Mouse (Mus musculus): ENCODE measurements around the gene Tfpt.
A peak's percentile ranks its signal among the peaks of the same experiment; 100 is the strongest.
"Not testable (repeated sequence)": the region's sequence is repeated elsewhere in the genome, so short reads cannot be mapped to it uniquely, and the experiment has no call there.

The Tfpt gene

DNA sequence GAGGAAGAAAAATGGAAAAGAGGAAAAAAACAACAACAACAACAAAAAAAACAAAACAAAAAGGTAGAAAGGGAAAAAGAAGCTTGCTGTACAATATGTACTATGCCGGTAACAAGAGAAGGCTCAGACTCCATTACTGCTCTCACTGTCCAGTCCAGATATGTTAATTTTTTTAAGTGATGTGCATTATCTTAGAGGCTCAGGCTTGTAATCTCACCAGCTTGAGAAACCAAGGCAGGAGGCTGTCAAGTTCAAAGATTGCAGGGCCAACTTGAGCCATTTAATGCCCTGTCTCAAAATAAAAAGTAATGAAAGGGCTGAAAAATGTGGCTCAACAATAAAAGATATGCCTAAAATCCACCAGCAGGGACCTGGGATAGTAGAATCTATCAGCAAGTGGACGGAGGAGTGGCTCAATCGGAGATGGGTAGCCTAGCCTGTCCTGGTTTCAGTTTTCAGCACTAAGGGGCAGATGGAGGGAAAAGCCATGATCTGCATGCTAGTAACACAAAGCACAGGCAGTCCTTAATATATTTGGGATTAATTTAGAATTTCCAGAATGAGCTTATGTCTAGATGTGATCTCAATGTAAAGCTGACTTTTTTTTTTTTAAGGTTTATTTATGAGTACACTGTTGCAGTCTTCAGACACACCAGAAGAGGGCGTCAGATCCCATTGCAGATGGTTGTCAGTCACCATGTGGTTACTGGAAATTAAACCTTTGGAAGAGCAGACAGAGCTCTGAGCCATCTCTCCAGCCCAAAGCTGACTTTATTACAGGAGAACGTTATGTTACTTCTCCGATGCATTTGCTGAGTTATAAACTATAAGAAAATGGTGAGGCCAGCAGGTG, 13.1 kb downstream of the Tfpt start:
- peak; percentile 54 for DNase-seq

DNA sequence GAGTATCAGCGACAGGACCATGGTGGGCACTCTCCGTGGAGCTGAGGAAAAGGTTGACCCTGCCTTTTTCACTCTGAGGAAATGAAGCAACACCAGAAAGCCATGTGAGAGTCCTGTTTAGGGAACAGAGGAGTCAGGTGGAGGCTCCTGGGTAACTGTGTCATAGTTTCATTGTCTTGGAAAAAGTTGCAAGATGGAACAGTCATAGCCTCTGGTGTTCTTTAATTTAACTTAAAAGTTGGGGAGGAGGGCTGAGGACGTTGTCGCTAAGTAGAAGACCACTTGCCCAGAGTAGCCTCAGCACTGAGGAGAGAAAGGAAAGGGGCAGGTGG, 13.7 kb downstream of the Tfpt start, which contains the start of gene Oscar:
TSS of gene Oscar (minus strand) at position 101 of the 332 bp plus-strand sequence.
- no peak for DNase-seq

DNA sequence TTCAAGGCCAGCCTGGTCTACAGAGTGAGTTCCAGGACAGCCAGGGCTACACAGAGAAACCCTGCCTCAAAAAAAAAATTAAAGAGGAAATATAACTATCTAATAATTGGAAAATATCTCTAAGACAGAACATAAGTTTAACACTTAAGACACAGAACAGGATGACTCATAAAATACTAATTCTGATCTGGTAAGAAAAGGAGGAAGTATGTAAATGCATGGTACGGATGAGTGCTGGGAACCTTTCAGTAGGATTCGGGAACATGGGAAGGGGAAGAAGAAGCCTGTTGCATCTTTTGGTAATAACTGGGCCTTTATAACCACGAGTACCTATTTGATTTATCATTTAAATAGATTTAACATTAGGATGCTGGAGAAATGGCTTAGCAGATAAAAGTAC, 15.7 kb downstream of the Tfpt start:
- no peak for DNase-seq

DNA sequence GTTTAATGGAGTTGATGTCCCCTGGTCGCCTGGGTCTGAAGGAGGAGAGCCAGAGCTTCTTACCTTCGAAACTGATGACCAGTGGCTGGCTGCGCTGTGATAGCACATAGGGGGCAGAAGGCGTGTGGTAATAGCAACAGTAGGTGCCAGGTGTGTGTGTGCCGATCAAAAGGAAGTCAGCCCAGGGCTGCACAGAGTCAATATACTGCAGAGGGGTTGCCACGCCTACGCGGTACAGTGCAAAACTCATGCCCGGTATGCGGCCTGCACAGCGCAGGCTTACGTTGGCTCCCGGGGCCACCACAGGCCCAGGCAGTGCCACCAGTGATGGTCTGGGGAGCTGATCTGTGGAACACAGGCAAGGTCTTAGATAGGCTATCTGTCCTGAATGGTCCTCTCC, 18.7 kb downstream of the Tfpt start:
- DNase-seq = no peak

DNA sequence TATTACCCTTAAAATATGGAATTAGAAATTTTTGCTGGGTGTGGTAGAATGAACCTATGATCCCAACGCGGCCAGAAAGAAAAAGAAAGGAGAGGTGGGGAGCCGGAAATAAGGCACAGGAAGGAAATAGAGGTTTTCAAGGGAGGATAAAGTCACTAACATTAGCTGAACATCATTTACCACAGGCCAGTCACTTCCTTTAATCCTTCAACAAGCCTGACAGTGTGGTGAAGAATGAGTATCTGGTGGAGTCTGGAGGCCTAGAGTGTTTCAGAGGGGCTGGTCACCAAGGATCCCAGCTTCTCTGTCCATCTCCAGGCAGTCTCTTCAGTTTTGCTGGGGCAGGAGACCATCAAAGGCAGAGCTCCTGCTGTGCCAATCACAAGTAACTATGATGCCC, 19.3 kb downstream of the Tfpt start:
- no peak for DNase-seq

DNA sequence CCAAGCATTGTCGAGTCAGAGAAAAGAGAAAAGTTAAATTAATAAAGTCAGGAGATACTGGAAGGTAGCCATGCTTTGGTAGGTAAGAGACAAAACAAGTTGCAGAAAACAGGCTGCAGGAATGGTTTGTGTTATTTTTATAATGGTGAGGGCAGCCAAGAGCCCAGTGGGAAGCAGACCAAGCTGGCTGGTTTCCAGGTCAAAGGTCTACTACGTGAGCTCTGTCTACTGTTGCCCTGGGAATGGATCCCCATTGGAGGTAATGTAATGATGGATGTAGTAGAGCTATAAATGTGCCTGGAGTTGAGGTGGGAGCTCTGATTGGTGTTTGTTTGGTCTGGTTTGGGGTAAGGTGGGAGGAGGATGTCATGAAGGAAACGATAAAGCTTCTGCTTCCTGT, 20.6 kb downstream of the Tfpt start:
- DNase-seq = no peak

DNA sequence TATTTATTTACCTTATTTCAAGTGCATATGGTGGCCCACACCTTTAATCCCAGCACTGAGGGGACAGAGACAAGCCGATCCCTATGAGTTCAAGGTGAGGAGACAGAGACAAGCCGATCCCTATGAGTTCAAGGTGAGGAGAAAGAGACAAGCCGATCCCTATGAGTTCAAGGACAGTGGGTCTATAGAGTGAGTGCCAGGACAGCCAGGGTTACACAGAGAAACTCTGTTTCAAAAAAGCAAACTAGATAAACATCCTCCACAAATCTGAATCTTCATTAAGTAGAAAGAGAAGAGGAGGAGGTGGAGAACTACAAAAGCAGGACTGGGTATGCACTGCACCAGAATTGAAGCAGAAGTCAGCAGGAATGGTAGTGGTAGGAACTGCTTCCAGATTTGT, 21.1 kb downstream of the Tfpt start:
- DNase-seq = no peak

DNA sequence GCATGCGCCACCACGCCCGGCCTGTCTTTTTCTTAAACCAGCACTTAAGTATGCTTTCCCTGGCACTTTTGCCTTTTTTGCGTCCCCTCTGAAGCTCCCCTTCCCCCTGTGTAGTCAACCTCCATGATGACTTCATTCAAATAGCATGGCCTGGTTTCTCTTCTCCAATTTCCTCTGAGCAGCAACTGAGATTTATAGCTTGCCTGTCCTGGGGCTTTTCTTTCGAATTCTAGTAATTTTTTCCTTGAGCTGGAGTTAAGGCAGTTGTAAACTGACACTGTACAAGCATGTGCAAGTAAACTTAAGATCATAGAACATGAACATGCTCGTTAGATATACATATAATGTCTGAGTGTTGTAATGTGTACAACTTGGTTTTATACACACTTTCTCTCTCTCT, 22.3 kb downstream of the Tfpt start:
- DNase-seq = no peak

DNA sequence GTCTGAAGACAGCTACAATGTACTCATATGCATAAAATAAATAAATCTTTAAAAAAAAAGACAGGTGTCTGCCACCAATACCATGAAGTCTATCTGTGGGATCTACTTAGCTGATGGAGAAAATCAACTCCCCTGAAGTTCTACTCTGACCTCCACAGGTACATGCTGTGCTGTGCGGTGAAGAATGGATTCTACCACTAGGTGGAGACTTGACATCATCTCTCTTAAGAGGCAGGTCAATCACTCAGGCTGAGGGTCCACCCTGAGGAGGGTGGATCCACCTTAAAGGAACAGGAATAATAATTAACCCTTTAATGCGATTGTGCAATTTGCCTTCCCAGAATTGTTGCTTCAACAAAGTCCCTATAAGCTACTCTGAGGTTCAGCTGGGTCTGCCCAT, 22.9 kb downstream of the Tfpt start:
- no peak for DNase-seq

DNA sequence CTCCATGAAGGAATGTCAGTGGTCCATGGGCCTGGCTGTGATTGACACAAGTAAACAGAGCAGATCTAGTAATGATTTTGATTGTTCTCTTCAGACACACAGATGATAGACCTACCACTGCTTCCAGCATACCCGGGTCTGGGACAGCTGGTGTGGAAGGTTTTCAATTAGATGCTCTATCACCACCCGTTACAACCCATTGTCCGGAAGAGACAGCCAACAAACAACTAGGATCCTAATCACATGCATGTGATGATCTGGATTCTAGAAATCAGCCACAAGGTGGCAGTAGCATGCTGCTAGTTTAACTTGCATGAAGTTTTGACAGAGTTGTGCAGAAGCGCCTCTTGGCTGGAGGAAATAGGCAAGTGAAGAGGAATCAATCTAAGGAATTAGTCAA, 28.6 kb downstream of the Tfpt start:
- DNase-seq = peak; percentile 63

DNA sequence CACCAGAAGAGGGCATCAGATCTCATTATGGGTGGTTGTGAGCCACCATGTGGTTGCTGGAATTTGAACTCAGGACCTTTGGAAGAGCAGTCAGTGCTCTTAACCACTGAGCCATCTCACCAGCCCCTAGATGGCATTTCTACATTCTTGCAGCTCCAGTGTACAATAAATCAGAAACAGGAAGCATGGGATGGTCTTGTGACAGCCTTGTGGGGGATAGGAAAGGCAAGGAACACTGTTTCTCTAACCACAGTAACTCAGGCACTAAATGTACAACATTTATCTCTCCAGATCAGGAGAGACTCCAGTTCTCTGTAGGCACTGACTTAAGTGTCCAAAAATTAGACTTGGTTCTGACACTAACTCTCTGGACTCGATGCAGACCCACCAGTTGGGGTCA, 32.0 kb downstream of the Tfpt start:
- not testable (repeated sequence) for DNase-seq

DNA sequence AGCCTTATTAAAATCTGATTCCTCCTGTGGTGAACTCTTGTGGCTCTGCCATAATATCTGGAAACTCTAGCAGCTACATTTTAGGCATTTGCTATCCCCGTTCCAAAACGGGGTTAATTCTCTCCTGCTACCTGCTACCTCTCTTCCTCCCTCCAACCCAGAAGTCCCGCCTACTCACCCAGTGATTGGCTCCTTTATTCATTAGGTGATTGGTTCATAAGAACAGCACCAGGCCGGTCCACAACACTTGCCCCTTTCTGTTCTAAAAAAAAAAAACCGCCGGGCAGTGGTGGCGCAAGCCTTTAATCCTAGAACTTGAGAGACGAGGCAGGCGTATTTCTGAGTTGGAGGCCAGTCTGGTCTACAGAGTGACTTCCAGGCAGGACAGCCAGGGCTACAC, 34.6 kb downstream of the Tfpt start:
- no peak for DNase-seq

DNA sequence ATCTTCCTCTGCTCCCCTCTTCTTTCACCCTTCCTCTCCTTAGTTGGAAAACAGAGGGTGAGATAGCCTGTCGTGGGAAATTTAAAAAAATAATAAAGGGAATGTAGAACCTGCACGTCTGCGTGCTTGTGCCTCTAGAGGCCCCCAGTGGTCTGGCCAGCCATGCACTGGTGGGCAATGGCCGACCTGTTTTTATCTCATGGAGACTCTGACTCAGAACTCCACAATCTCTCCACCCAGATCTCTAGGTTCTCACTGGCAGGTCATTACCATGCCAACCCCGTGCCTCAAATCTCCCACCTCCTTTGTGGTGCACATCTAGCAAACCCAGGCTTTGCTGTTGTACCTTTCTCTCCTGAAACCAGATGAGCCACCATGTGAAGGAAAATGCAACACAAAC, 35.0 kb downstream of the Tfpt start:
- no peak for DNase-seq

DNA sequence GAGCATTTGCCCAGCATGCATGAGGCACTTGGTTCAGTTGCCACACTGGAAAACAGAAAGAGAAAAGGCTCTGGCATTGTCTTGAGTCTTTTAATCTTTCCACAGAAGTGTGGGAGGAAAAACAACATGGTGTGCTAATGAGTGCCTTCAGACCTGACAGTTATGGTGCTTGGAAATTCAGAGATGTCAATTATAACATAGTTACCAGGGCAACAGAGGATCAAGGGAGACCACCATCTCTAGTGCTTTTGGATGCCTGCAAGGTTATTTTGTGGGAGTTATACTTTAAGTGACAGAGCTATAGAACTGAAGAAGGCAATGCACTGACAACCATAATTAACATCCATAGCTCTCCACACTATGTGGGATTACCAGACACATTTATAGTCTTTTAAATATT, 35.9 kb downstream of the Tfpt start:
- DNase-seq = no peak

DNA sequence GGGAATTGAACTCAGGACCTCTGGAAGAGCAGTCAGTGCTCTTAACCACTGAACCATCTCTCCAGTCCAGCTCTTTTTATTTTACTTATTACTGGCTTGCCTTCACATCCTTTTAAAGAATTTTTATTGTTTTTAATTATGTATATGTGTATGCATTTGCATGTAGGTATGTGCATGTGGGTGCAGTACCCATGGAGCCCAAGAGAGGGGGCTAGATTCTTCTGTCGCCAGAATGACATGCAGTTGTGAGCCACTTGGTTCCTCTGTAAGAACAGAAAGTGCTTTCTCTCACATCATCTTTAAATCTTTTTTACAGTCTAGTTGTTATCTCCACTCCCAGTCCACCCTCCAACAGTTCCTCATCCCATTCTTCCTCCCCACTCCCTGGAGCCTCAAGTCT, 38.2 kb downstream of the Tfpt start:
- DNase-seq = no peak

DNA sequence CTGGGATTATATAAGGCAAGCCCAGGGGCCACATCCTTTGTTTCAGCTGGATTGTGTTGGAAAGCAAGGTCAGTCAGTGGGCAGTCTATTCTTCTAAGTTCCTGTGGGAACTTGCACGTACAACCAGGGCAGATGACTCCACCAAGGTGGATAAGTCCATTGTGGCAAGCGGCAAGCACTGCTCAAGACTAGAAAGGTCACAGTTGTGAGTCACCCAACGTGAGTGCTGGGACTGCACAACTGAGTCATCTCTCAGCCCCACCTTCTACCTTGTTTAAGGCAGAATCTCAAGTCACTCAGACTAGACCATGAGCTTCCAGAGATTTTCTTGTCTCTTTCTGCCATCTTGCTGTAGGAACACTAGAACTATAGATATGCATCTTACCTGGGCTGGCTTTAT, 39.2 kb downstream of the Tfpt start:
- DNase-seq = no peak

DNA sequence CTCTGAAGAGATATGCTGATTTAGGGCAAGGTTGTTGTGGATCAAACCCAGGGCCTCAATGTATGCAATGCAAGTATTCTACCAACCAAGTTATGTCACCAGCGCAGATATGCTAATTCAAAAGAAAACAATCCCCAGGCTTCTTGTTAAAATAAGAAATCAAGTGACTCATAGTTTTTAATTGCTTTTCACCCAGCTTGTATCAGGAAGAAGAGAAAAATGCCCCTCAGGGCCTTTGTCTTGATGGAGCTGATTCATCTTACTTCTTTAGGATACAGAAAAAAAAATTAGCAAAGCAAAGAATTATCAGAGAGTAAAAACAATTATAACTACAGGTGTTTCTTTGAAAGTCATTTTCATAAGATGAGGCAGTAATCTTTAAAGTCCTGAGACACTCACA, 42.4 kb downstream of the Tfpt start:
- DNase-seq = no peak

DNA sequence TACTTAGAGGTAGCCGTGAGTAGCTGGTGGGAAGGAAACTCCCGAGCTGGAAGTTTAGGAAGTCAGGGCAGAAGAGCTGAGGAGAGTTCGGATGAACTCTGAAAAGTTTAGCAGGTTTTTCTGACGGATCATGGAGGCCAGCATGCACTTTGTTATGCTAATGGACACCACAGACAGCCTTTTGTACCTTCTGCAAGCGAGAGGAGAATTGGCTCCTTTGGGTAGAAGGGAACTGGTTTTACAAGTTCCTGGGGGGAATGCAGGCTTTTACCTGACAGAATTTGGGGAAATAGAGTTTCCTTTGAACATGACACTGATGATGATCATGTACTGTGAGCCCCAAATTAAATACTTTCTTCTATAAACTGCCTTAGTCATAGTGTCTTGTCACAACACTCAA, 43.5 kb downstream of the Tfpt start:
- DNase-seq = no peak

DNA sequence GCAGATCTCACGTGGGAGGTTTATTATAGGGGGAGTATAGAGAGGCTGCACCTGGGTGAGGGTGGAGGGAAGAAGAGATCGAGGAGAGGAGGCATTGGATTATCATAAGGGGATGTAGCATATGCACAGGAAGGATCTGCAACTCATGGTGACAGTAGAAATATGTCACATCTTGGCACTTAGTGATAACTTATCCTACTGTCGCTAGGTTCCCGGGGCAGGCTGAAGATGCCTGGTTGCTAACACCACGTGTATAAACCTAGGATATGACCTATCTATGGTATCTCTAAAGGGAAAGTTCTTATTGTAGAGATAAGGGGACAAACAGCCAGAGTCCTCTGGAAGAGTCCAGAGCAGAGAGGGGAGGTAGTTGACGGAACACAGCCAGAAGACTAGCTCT, 44.0 kb downstream of the Tfpt start:
- no peak for DNase-seq

DNA sequence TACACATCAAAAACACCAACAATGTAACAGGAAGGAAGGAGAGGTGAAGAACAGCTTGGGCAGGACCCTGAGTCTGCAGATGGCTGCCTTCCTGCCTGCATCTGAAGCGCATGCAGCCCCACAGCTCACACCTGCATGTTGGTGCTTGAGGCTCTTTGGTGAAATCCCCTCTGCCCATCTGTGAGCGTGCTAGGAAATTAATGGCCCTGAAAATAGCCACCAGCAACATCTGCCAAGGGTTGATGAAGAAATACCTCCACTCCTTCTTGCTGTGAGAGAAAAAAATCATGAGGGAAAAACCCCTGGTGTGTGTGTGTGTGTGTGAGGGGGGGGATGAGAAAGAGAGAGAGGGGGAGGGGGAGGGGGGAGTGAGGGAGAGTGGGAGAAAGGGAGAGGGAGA, 49.7 kb downstream of the Tfpt start:
- DNase-seq = no peak

DNA sequence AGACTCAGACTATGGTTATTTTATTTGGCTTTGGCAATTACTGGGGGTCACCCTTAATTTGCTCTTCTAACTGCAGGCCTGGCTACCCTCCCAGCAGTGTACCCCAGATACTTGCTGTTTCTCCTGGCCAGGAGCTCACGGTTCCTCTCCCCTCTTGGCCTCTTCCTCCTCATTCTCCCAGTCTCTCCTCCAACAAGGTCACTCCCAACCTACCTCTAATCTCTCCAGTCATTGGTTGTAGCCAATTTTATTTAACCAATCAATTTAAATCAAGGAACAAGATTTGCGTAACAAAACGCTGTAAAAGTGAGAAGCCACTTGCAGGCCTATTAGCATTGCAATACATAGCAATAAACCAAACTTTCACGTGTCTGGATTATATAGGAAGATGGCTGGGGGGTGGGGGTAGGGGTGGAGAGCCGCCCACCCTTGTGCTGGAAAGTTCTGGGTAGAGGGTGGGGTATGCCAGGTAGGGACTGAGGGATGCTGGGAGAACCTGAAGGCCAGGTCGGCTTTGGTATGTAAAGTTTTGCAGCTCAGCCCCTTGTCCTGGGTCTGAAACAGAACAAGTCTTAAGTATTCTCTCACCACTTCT, 50.7 kb downstream of the Tfpt start:
- no peak for DNase-seq

DNA sequence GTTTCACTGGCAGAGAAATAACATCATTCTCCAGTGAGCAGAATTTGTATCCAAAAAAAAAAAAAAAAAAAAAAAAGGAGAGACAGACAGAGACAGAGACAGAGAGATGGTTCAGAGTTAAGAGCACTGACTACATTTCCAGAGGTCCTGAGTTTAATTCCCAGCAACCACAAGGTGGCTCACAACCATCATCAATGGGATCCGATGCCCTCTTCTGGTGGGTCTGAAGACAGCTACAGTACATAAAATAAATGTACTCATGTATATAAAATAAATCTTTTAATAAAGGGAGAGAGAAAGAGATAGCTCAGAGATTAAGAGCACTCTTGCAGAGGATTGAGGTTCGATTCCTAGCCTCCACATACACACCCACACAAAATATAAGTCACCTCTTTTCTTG, 51.5 kb downstream of the Tfpt start:
- no peak for DNase-seq

DNA sequence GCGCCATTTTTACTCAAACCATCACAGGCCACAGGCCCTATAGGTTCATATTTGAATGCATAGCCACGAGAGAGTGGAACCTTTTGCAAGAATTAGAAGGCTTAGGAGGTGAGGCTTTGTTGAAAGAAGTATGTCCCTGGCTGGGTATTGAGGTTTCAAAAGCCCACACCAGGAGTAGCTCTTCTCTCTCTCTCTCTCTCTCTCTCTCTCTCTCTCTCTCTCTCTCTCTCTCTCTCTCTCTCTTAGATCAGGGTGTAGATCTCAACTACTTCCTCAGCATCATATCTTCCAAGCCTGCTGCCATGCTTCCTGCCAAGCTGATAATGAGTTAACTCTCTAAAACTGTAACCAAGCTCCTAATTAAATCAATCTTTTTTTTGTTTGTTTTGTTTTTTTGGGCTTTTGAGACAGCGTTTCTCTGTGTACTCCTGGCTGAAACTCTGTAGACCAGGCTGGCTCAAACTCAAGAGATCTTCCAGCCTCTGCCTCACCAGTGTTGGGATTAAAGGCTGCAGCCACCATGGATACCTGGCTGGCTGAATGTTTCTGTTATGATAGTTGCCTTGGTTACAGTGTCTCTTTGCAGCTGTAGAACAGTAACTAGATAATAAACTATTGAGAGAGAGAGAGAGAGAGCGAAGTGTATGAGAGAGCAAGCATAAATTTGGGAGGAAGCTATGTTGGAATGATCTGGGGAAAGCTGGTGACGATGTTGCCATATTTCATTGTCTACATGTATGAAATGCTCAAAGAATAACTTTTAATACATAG, 53.2 kb downstream of the Tfpt start:
- DNase-seq = no peak

DNA sequence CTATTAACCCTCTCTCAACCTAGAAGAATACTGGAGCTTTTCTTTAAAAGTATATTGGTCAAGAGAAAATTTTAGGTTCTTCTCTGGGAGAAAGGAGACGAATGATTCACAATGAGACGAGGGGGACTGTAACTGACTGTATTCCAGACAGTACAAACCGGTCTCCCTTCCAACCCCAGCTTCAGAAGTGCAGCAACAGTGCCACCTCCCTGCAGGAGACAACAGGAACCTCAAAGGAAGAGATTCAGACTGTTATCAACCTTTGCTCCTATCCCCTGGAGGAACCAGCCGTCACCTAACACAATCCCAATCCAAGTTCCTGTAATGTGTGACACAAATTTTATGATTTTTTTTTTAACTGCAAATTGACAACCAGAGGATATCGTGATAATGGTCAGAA, 55.5 kb downstream of the Tfpt start:
- DNase-seq = peak; percentile 10

Measured in right cerebral cortex, postnatal 4 days (tissue).